Mouse (Mus musculus): ENCODE measurements at regions not wholly inside any gene's neighbourhood (a gene's known extent, or its start where the extent isn't known, plus 50 kb on each side); places are given as distances from the start of the nearest gene placed in this dataset.

DNA sequence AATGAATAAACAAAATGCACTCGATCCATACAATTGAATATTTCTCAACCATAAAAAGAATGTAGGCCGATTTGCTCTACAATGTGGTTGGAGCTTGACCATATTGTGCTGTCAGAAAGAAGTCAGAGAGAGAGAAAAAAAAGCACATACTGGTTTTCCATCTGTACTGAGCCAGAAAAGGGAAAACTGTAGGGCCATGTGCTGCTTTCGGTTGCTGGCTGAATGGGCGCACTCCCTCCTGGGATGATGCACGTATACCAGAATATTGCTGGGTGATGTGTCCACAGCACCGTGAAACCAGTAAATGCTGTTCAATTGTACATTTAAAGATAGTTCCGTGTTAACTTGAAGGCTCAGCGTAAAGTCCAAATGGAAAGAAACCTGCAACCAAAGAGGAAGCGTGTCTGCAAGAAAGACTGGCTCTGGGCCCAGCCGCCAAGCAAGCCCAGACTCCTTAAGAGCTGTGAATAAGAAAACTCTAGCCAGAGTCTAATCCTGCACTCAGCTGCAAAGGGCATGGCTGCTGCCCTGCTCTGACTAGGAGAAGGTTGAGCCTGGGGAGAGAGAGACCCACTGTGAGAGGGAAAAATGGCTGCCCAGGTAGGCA is 355.2 kb upstream of the Kcnab2 start:
- DNase-seq: peak; percentile 40

DNA sequence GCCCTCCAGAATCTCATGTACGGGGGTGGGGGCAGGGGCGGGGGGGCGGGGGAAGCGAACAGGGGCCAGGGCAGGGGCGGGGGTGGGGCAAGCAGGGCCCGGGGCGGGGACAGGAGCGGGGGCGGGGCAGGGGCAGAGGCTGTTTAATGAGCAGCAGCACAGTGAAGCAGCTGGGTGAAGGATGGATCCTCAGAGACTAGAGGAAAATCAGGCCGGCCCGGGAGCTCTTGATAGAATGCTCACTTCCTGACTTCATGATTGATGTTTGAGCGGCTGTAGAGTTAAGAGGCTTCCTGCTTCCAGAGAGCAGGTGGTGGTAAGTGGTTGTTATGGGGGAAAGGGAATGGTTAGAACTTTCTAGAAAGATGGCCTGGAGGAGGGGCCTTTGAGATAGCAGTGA is 347.5 kb upstream of the Kcnab2 start:
- no peak for DNase-seq

DNA sequence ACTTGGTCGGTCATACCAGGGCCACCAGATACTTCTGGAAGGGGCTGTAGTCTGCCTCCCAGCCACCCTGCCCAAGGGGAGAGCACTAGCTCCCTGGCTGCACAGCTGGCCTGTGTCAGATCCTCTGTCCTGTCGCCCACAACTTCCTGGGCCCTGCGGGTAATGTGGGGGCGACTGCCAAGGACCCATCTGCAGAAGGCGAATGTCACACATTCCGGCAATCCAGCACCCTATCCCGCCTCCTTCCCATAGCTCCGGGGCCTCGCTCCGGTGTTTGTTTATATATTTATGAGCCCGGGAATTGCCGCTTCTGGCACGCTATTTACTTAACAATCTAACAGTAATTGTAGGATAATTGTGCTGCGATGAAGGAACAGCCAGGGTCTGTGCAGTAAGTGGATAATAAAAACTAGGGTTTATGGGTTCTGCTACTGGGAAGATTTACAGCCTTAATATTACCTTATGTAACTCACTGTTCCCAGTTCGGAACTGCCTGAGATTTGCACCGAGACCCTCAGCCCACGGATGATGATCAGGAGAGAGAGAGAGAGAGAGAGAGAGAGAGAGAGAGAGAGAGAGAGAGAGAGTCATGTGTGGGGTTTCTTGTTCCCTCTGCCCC is 338.6 kb upstream of the Kcnab2 start:
- peak; percentile 52 for DNase-seq

DNA sequence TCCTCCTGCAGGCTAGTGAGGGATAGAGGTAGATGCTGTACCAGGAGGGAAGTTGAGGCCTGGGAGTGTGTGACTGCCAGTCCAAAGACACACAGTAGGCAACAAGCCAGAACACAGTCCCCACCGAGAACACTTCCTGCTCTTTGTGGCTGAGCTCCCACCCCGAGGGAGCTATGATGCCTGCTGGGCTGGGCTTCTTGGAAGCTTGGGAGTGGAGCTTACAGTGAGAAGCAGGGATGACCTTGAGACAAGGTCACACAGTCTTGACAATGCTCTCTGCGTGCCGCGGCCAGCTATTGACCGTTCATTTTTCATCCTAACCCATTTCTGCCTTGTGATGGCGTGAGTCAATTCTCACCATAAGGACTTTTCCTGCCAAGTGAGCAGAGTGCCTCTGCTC is 328.9 kb upstream of the Kcnab2 start:
- DNase-seq: no peak

DNA sequence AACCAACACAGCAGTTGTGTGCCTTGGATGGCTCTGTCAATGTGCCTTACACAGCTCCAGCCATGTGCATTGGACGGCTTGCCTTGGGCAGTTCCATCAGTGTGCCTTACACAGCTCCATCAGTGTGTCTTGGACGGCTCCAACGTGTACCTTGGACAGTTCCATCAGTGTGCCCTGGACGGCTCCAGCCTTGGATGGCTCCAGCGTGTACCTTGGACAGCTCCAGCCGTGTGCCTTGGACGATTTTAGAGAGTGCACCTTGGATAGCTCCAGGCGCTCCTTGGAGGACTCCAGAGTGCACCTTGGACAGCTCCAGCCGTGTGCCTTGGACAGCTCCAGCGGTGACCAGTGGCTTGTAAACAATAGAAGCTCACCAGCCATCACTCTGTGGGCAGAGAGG is 321.7 kb upstream of the Kcnab2 start:
- DNase-seq: peak; percentile 75

DNA sequence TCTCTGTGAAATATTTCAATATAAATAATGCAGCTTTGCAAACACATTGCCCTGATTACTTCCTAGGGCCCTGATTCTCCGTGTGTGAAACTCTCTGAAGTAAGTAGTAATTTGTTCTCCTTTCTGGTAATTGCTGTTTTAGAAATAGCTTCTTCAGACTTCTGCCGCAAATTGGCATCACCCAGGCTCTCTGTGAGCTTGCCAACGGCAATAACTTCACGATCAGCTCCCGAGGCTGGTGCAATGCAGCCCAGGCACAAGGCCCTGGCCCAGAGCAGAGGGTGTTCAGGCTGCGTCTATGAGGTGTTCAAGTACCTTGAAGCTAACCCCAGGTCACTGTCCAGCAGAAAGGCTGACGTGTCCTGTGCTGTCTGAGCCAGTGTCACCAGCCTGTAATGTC is 310.8 kb upstream of the Kcnab2 start:
- DNase-seq: no peak

DNA sequence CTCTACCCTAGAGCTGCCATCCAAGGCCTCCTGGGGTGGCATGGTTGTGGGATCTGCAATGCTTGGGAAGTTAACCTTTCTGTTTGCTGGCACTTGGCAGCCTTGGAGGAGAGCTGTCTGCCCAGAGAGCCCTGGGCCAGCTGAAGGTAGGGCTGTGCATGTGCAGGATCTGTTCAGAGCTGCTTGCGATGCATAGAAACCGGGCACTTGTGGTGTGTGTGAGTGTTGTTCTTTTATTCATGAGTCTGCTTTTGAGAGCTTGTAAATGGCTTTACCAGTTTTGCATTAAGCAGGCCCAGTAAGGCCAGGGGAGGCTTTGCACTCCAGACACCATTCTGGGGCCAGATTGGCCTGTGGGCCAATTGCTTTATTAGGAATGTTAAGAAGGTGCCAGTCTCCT is 307.3 kb upstream of the Kcnab2 start:
- DNase-seq: no peak

DNA sequence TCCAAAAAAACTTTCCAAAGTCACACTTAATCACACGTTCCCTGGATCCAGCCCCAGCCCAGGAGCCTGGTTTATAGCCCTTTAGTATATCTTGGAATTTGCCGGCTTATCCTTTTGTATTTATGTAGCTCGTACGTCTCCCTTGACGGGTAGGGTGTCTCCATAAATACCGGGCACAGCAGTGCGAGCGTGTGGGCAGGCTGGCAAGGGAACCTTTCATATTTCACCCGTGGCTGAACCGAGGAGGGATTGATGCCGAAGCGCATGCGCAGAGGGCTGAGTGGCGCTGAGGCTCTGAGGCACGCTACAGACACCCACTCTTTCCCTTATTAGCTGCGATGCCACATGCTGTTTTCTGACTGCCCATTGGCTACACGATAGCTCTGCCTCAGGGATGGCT is 301.9 kb upstream of the Kcnab2 start:
- DNase-seq: no peak

DNA sequence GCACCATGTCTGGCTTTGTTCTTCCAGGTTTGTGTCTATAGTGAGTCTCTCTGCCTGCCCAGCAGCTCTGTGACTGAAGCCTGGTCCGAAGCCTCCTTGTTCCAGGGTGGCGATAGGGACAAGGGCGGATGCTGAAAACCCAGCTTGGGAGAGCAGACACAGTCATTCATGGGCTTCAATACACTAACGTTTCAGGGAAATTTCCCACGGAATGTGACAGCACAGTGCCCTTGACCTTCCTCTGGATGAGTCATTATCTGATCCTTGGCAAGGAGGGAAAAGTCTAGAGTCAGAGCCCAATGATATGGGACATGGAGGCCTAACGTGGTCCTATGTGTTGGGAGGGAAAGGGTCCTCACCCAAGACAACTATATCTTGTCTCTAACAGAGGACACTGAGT is 298.1 kb upstream of the Kcnab2 start:
- DNase-seq: no peak

DNA sequence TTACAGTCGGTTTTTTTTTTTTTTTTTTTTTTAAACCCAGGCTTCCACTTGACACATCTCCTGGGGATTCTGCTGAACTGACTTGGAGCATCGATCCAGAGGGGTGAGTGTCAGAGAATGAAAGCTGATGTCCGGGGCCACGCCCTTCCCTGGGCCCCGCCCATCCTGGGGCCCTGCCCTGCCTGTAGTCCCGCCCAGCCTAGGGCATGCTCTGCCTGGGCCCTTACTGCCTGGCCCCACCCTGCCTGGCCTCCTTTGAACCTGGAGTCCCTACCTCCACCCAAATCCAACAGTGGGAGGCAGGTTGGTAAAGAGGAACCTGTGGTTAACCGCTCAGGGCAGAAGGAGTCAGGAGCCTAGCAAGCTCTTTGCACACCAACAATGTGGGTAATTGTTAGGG is 293.7 kb upstream of the Kcnab2 start:
- DNase-seq: no peak

DNA sequence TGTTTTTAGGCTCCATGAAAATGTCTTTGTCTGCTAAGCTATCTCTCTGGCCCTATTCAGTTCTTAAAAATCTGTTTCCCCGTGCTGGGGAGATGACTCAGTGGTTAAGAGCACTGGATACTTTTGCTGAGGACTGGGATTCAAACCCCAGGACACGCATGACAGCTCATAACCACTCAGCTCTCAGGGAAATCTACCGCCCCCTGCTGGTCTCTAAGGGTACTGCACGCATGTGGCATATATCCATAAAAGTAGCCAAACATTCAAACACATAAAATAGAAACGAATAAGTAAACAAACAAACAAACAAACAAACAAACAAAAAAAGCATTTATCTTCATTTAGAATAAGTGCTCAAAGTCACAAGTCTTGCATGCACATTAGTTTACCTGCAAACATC is 289.7 kb upstream of the Kcnab2 start:
- DNase-seq: no peak

DNA sequence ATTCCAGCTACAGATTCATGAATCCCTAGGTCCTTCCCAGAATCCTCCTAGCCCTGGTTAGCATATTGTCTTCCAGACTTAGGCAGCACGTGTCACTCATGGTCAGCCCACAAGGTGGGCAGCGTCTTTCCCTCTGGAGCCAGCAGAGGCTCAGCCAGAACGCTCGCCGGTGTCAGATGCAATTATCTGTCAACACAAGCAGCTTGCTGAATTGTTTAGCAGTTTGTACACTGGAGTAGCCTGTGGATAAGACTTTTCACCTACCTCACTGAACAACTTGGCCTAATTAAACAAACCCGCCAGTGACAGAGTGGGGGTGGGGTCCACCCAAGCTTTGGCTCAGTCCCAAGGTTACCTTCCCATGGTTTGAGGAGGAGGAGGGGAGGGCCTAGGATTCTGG is 285.4 kb upstream of the Kcnab2 start:
- DNase-seq: no peak

DNA sequence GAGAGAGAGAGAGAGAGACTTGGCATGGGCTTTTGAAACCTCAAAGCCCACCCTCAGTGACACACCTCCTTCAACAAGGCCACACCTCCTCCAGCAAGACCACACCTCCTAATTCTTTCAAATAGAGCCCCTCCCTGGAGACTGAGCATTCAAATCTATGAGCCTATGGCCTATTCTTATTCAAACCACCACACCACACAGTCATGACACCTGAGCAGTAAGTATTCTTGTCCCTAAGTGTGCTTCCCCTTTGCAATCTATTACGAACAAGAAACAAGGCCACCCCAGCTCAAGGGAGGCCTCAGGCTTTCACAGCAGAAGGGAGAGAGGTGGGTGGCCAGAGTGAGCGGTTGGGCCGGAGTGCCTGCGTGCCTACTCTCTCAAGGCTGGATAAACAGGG is 284.9 kb upstream of the Kcnab2 start:
- DNase-seq: no peak

DNA sequence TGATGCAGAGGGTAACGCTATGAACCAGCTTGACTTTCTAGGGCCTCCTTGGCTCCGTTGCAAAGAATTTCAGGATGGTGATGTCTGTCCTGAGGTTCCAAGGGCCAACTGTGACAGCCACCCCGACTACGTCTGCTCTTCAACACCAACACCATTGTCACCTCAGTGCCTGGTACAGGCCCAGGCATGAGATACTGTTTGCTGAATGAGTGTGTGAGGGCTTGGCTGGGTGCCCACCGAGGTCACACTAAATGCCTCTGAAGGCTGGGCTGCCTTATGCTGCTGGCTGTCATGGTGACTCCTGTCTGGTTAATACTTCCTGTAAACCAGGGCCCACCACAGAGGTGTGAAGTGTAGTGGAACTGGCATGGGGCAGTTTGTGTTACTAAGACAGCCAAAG is 279.5 kb upstream of the Kcnab2 start:
- DNase-seq: no peak

DNA sequence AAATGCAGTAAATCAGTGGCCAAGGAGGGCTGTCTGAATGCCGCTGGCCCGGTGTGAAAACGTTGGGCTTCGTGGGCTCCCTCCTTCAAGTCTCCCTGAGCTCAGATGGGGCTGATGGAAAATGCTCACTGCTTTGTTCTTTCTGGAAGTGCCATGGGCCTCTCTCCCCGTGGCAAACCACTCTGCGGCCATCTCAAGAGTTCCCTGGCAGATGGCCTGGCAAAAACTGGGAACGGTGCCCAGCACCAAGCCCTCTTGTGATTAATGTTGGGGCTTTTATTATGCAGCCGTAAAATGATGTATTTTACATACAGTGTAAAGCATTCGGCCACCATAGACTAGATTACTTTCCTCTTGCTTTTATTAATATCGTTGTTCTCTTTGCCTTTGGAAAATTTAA is 278.9 kb upstream of the Kcnab2 start:
- no peak for DNase-seq

DNA sequence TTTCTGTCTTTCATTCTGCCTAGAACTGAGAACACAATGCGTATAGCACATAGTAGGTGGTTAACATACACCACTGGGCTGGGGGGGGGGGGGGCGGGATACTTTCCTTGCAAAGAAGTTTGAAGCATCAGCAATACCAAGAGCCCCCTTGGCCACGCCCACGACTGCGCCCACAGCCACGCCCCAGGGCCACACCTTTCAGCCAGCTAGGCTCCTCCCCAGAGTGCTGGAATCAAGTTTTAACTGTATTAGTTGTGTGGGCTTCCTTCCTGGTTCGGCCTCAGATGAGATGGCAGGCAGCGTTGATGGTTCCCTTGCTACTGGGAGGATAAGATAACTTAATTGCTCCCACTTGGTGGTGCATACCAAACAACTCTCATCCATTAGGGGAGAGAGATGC is 278.1 kb upstream of the Kcnab2 start:
- DNase-seq: no peak

DNA sequence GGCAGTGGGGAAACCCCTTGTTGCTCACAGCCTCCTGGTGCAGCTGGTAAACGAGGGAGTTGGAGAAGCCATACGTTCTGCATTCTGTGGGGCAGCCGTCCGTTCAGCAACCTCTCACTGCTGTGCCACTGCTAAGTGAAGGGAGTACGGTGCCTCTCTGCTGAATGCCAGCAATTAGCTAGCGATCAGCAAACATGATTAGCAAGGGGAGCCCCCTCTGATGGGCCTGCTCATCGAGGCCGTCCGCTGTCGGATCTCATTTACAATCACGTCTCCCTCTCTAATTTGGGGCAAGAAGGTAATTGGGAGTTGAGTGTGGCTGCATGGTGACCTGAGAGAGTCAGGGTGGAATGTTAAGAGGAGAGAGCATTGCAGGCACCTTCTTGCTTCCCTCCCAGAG is 266.7 kb upstream of the Kcnab2 start:
- DNase-seq: no peak

DNA sequence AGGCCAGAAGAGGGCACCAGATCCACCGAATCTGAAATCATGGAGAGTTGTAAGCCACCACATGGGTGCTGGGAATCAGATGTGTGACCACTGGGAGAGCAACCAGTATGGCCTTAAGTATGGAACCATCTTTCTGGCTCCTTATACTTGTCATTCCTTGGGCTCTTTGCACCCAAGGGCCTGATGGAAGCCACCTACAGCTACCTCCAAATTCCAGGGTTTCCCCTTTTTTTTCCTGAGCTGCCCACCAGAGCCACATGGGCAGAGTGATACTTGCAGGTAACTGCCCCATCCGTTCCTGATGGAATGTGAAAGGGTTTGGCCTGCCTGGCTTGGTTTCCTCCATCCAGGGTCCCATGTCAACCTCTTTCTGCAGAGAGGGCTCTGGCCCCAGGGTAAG is 255.3 kb upstream of the Kcnab2 start:
- no peak for DNase-seq

DNA sequence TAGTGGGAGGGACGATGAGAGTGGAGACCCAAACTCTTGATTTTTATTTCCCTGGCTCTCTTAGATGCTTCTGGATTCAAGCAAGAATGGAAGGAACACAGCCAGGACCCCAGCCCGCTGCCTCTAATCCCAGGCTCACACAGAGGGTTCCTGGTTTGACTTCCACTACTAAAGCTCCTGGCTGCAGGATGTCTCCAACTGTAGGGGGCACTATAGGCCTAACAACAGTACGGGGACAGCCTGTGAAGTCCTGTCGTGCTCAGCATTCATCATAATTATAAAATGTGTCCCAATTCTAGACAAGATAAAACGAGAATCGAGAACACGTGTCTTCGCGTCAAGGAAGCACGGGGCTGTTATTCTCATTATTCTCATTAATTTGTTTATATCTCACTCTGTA is 254.3 kb upstream of the Kcnab2 start:
- peak; percentile 7 for DNase-seq

DNA sequence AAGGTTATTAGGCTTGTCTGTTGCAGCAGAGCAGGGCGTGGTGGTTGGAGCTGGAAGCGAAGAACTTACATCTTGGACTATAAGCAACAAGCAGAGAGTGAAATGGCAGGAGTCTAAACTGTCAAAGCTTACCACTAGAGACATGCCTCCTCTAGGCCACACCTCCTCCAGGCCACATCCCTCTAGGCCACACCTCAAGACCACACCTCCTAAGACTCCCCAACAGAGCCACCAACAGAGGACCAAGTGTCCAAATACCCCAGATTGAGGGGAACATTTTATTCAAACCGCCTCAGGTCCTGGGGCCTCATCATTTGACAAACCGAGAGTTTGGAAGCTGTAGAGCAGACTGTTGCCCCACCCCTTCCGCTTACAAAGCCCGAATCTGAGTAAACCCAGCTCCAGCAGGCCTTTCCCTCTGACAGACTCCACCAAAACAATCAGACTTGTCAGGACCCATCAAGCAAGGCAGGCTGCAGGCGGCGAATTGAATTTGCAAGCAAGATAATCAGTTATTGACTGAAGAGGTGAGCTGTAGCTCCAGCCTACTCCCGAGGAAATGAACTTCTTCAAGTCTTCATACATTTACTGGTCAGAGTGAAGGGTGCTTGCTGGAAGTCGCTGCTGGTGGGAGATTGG is 253.5 kb upstream of the Kcnab2 start:
- DNase-seq: no peak

DNA sequence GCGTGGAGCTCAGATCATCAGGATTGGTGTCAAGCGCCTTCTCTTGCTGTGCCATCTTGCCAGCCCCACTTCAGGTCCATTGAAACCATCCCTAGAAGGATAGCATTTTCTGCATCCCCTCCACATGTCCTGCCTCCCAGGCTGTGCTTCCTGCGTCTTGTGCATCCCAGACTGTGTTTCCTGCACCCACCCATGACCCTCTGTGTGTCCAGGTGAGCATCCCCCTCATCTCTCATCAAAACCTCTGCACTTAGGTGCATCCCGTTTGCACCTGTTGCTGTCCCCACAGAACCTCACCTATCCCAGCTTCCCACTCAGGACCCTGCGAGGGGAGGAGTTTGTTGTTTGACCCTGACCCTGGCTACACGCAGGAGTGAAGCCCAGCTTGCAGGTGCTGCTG is 251.8 kb upstream of the Kcnab2 start:
- no peak for DNase-seq

DNA sequence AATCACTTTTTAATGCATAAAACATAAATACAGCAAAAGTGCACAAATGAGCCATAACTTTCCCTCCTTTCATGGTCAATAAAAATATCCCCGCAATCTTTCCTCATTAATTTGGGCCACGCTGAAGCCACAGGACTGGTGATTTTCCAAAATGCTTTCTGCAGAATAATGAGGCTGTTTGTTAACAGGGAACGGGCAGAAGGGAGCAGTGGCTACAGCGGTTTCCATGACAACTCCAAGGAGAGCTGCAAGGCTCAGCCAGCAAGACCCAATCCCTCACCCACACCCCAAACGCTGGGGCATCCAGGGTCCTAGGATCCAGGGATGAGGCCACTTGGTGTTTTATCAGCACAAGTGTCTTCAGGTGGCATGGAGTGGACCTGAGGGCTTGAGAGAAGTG is 248.2 kb upstream of the Kcnab2 start:
- DNase-seq: no peak

DNA sequence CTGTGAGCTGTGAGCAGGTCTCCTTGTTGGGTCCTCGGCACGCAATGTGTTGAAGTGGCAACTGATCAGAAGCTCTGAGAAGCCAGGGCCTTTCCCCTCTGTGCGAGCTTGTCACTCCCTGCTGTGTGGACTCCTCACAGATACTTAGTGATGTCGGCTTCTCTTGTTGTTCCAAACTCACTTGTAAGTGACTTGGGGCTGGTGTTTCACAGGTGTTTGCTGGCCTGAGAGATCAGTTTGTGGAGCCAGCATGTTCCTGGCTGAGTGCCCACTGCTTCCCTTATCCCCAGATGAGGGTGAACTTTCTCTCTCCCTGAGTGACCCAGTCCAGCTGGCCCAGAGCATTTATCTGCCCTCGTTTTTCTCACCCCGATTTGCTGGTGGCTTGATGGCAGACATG is 247.8 kb upstream of the Kcnab2 start:
- no peak for DNase-seq

DNA sequence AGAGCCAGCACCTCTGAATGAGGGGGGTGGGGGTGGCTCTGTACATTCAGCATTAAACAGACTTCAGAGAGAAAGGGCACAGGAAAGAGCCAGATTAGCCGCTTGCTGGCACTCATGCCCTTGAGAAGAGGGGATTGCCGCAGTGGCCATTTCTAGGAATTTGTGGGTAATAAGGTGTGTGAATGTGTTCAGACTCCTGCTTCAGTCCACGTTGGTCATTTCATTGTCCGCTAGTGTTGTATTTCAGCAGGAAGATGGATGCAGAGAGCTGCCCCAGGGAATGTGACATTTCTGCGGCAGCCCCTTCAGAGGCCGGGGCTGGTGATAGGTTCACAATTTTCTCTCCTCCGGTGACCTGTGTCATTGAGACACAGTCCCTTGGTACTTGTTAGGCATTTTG is 247.1 kb upstream of the Kcnab2 start:
- DNase-seq: no peak

DNA sequence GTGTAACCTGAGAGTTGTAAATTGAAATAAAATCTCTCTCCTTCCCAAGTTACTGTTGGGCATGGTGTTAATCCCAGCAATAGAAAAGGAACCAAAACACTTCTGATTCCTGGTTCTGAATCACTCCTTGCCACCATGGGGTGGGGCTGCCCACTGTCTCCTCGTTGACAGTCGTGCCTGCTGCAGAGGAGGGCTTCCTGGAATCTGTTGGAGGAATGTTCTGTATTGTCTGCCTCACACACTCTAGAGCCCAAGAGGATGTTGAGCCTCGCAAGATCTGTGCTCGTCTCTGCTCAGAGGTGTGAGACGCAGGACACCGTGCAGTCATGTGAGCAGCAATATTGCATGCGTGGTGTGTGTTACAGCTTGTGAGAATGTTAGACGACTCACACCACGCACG is 246.4 kb upstream of the Kcnab2 start:
- no peak for DNase-seq

All from lung, postnatal 10 days (tissue).